Mouse (Mus musculus) C2C12 (cell line): ENCODE data around the gene Pla2g5. TPM values are rescaled to one million over a fixed set of nuclear protein-coding genes. Genes with fewer than 3 reads are reported as not detected.

Experiments
- H3K27me3 ChIP-seq: one replicate; pipeline ENCODE4 v1.6.1; 2011; ENCODE audit not compliant: control insufficient read depth, insufficient read depth, insufficient read length
- H3K36me3 ChIP-seq: one replicate; pipeline ENCODE4 v1.6.1; 2011; ENCODE audit not compliant: control insufficient read depth, insufficient read depth
- H3K4me3 ChIP-seq: one replicate; pipeline ENCODE4 v1.5.1; 2011; ENCODE audit warnings: mild to moderate bottlenecking, control low read depth; ENCODE audit not compliant: poor library complexity, insufficient read depth, severe bottlenecking
- H3K79me2 ChIP-seq: one replicate; pipeline ENCODE4 v1.6.1; 2011; ENCODE audit not compliant: control insufficient read depth, insufficient read depth
- H3K79me3 ChIP-seq: one replicate; pipeline ENCODE4 v1.6.1; 2011; ENCODE audit warnings: low read depth, control low read depth
- H3ac ChIP-seq: one replicate; pipeline ENCODE3; 2011; ENCODE audit warnings: low read depth; ENCODE audit not compliant: control insufficient read depth, insufficient read length
- CEBPB ChIP-seq: IDR thresholded peaks from one replicate; pipeline ENCODE4 v1.6.1; 2011; ENCODE audit warnings: low read depth, mild to moderate bottlenecking, control low read depth, moderate library complexity
- CTCF ChIP-seq: IDR thresholded peaks from one replicate; pipeline ENCODE4 v1.5.1; 2011; ENCODE audit not compliant: control insufficient read depth, insufficient read depth, insufficient read length
- FOSL1 ChIP-seq: IDR thresholded peaks from one replicate; pipeline ENCODE4 v1.8.0; 2011; ENCODE audit warnings: mild to moderate bottlenecking, low read length; ENCODE audit not compliant: poor library complexity, insufficient read depth, severe bottlenecking
- MAX ChIP-seq: IDR thresholded peaks from one replicate; pipeline ENCODE4 v1.6.1; 2011; ENCODE audit warnings: mild to moderate bottlenecking, control low read depth
- MYOD1 ChIP-seq: IDR thresholded peaks from one replicate; pipeline ENCODE4 v1.6.1; 2011; ENCODE audit warnings: low read depth; ENCODE audit not compliant: control insufficient read depth, insufficient read length
- MYOG ChIP-seq: IDR thresholded peaks from one replicate; pipeline ENCODE4 v1.6.1; 2011; ENCODE audit not compliant: control insufficient read depth, insufficient read length; ENCODE audit errors: extremely low read depth
- USF1 ChIP-seq: IDR thresholded peaks from one replicate; pipeline ENCODE4 v1.6.1; 2011; ENCODE audit warnings: low read depth, mild to moderate bottlenecking, control low read depth, moderate library complexity
- polyA plus RNA-seq: library from polyadenylated mRNA; unstranded; fragments of >200 nt; fragmentation: generic; extraction: Trizol; gene quantifications from one replicate; pipeline ENCODE4 v1.2.1, GENCODE M21; 2012; ENCODE audit warnings: missing spikeins

Gene Pla2g5
- polyA plus RNA-seq, 1 experiment = 0.06 TPM

DNA sequence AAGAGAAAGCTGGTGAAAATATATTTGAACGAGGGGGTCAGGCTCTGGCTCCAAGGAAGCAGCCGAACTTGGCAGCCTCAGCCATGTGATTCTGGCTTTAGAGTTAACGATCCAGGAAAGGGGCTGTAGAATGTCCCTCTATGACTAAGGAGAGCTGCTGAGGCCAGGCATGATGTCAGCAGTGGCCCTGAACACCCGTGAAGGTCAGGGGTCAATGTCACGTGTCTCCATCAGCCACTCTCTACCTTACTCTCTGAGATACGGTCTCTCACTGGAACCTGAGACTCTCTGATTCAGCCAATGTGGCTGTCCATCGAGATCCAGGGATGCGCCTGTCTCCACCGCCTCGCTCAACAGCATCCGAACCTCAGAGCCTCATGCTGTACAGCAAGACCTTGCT is 60.4 kb downstream of the Pla2g5 start:
- no peaks in the 10 kb centered on the region for H3K79me2 ChIP-seq
- H3K36me3 ChIP-seq = no peaks in the 10 kb centered on the region
- peaks cover 14% of the 10 kb centered on the region for H3K27me3 ChIP-seq
- H3ac ChIP-seq = no peak overlapping the region
- H3K4me3 ChIP-seq = no peak overlapping the region
- H3K79me3 ChIP-seq = no peaks in the 10 kb centered on the region
- TF ChIP-seq MAX (no peak), CEBPB (no peak), CTCF (no peak)

DNA sequence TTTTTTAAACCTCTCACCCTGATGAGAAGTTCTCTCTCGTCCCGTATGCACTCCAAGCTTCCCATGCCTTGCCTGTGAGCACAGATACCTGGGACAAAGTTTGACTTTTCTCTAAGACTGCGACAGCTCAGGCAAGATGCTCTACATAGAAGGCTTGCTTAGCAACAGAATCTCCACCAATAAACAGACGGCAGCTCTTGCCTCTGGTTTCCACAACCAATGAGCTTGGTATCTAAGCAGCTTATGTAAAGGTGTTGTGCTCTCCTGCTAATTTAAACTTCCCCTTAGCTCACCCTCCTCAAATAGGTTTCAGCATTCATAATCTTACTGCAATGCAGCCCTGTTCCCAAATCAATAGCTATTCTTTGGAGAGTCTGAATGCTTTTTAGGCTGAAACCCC is 61.7 kb downstream of the Pla2g5 start:
- no peaks in the 10 kb centered on the region for H3K79me3 ChIP-seq

DNA sequence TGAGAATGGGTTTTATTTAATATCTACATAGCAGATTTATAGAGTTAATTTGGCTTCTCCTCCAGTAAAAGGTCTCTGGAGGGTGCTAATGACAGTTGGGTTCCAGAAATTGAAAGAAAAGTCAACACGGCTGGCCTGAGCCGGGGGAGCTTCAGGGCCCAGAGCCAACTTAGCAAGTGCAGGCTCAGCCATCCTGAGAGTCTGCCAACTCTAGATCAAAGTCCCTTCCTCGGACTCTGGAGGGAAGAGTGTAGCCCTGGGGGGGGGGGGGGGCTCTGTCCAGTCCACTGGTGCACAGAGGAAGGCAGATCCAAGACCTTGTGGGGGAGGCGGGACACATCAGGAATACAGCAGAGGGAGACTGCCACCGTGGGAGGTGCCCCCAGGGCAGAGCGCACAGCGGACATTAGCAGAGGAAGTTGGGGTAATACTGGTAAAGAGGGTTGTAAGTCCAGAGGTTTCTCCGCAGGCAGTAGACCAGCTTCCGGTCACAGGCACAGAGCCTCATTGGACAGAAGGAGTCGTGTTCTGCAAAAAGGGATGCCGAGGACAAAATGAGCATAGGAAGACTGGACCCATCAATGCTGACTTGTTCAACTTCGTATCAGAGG is 63.0 kb downstream of the Pla2g5 start:
- H3ac ChIP-seq = no peak overlapping the region
- no peaks in the 10 kb centered on the region for H3K79me3 ChIP-seq
- TF ChIP-seq MAX = no peak
- TF ChIP-seq FOSL1 = no peak
- TF ChIP-seq CEBPB = no peak
- no peak for TF ChIP-seq CTCF
- TF ChIP-seq MYOG = no peak
- TF ChIP-seq MYOD1 = no peak
- TF ChIP-seq USF1 = no peak
- peaks cover 18% of the 10 kb centered on the region for H3K27me3 ChIP-seq
- no peaks in the 10 kb centered on the region for H3K79me2 ChIP-seq
- no peak overlapping the region for H3K4me3 ChIP-seq
- no peaks in the 10 kb centered on the region for H3K36me3 ChIP-seq

More for the DNA sequence above, 61.7 kb downstream of the Pla2g5 start:
- H3ac ChIP-seq = no peak overlapping the region
- no peaks in the 10 kb centered on the region for H3K36me3 ChIP-seq
- H3K27me3 ChIP-seq = peaks cover 20% of the 10 kb centered on the region
- H3K4me3 ChIP-seq = no peak overlapping the region
- TF ChIP-seq CEBPB = no peak
- no peak for TF ChIP-seq USF1
- TF ChIP-seq MYOG = no peak
- TF ChIP-seq MAX = no peak
- TF ChIP-seq CTCF = no peak
- no peak for TF ChIP-seq FOSL1
- no peak for TF ChIP-seq MYOD1
- no peaks in the 10 kb centered on the region for H3K79me2 ChIP-seq

DNA sequence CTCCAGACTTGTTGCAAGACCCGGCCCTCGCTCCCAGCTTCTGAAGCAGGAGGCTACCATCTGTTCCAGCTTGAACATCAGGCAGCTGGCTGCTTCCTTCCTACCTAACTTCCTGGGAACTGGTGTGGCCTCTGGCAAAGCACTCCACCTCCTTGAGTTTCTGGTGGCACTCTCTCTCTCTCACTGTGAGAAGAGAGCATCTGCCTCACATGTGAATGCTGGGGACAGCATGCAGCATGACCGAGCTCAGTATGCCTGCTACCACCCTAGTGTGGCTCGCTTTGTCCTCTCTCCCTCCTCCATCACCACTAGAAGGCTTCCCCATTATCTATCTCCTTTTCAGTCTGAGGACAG is 66.1 kb downstream of the Pla2g5 start:
- Histone ChIP-seq H3K79me2 (no peaks in the 10 kb centered on the region), H3K36me3 (no peaks in the 10 kb centered on the region), H3K27me3 (peaks cover 24% of the 10 kb centered on the region), H3K4me3 (no peak overlapping the region), H3ac (no peak overlapping the region), H3K79me3 (no peaks in the 10 kb centered on the region)
- no peak for TF ChIP-seq MYOD1
- TF ChIP-seq MYOG = no peak
- no peak for TF ChIP-seq MAX
- no peak for TF ChIP-seq CEBPB
- TF ChIP-seq CTCF = no peak
- no peak for TF ChIP-seq USF1
- TF ChIP-seq FOSL1 = no peak

DNA sequence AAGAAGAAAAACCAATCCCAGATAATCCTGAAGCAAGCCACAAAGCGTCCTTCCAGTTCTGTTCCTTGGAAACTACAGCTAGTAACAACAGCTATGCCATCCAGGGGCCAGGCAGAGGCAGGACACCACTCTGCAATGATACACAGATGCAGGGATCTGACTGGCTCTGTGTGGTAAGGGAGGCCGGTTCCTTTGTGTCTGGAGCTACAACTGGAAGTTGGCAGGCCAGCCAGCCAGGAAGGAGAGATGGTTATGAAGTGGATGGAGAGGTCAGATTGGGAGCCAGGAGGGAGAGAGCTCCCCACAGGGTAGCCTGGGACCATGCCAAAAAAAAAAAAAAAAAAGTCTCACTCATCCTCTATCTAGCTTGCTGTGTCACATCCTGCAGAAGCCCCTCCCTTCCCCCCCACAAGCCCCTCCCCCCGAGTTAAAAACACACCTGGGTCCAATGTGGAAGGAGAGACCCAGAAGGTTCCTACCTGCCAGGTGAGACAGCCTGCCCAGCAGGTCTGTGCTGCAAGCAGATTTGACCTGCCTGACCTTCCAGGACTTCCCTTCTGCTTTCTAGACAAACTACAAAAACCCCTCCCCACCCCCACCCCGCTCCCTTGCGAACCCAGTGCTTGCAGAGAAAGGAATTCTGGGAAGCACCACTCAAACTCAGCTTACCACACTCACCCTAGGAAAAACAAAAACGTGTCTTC is 66.6 kb downstream of the Pla2g5 start:
- Histone ChIP-seq H3ac (no peak overlapping the region), H3K4me3 (no peak overlapping the region), H3K79me3 (no peaks in the 10 kb centered on the region)

DNA sequence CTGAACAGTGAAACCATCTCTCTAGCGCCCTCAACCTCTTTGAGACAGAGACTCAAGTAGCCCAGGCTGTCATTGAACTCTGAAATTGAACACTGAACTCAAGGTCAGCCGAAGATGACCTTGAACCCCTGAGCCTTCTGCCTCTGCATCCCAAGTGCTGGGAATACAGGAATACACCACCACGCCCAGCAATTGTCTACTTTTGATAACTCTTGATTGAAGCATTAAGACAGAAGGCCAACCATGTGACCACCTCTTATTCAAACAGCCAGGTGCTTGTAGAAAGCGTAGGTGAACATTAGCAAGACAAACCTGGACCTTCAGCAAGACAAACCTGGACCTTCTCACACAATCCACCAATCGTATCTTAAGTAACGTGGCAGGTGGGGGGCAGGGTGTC is 68.9 kb downstream of the Pla2g5 start:
- Histone ChIP-seq H3K4me3 (no peak overlapping the region), H3K27me3 (peaks cover 19% of the 10 kb centered on the region), H3K79me3 (no peaks in the 10 kb centered on the region), H3K79me2 (no peaks in the 10 kb centered on the region), H3ac (no peak overlapping the region), H3K36me3 (no peaks in the 10 kb centered on the region)
- no peak for TF ChIP-seq MAX
- no peak for TF ChIP-seq USF1
- TF ChIP-seq MYOG = no peak
- no peak for TF ChIP-seq CEBPB
- no peak for TF ChIP-seq CTCF
- no peak for TF ChIP-seq FOSL1
- no peak for TF ChIP-seq MYOD1

More for the DNA sequence above, 66.6 kb downstream of the Pla2g5 start:
- Histone ChIP-seq H3K79me2 (no peaks in the 10 kb centered on the region), H3K27me3 (peaks cover 24% of the 10 kb centered on the region), H3K36me3 (no peaks in the 10 kb centered on the region)
- no peak for TF ChIP-seq CTCF
- TF ChIP-seq CEBPB = no peak
- TF ChIP-seq MAX = no peak
- no peak for TF ChIP-seq FOSL1
- TF ChIP-seq MYOG = no peak
- no peak for TF ChIP-seq MYOD1
- no peak for TF ChIP-seq USF1
